Mouse (Mus musculus): ENCODE results near the gene Pxt1.

GRCm38 (mm10) chr17:28905377-28905916 lies 38.2 kb downstream of the Pxt1 start:
- TF ChIP-seq CTCF (IDR thresholded peaks at IDR 0.05; ENCODE audit: low read depth) (no peak), EP300 (IDR thresholded peaks at IDR 0.05; ENCODE audit: low read depth) (no peak)

Measured in liver, embryonic 14.5 days (tissue).